Mouse (Mus musculus) layer of hippocampus, postnatal 14 days (tissue): Measurements from ENCODE around the gene Fblim1. TPM values are rescaled to one million over a fixed set of nuclear protein-coding genes. Genes with fewer than 3 reads are reported as not detected.

Experiments used
- DNase-seq, 2 experiments: peaks; one replicate each; pipeline ENCODE4 v3.0.0; 2021 to 2022; ENCODE audit warnings: low spot score in 2 of 2, mixed read lengths in 1 of 2
- long read RNA-seq, 2 experiments: library from polyadenylated mRNA; stranded (forward); transcript quantifications; one replicate each; pipeline ENCODE4 v2.0.0; 2021
- total RNA-seq, 2 experiments: library from RNA; stranded (reverse); gene quantifications; 2 replicates each; pipeline ENCODE4 v1.2.3; 2021

Gene Fblim1
- 1 to 10 TPM; 2.4 TPM for total RNA-seq
- long read RNA-seq, experiment 1, partial matches to known transcripts: 2 of 5 reads
- long read RNA-seq, experiment 1, other reads (novel, unspliced or antisense): 2 of 5 reads
- long read RNA-seq, experiment 2: 0 reads

DNA sequence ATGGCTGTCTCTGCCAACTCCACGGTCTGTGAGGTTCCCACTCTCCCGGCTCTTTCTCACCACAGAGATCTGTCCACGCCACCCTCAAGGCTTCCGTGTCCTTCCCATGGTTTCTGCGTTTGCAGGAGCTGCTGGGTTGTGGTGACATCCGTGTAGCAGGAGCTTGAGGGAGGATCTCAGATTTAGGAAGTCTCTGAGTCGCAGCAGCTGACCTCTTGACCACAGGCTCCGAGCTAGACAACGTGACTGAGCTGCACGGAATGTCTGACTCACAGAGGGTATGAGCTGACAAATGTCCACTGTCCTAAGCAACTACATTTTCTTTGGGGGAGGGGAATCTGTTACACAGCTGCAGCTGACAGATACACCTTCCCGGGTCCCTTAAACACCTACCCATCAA, at the start of gene Fblim1:
TSS of gene Fblim1 (minus strand) at position 236 of the 400 bp plus-strand sequence.
- no peak for DNase-seq

DNA sequence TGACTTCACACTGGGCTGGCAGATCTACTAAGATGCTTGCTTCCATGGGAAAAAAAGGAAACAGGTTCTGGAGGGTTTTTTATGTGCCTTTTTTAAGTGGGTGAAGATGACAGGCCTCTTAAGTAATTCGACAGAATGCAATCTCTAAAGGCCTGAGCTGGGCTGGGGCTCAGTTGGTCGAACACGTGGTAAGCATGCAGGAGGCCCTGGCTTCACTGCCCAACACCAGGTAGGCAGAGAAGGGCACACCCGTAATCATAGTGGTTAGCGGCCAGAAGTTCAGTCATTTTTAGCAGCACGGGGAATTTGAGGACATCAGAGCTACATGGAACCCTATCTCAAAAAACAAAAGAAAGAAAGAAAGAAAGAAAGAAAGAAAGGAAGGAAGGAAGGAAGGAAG, 48.6 kb upstream of the Fblim1 start:
- DNase-seq: no peak

DNA sequence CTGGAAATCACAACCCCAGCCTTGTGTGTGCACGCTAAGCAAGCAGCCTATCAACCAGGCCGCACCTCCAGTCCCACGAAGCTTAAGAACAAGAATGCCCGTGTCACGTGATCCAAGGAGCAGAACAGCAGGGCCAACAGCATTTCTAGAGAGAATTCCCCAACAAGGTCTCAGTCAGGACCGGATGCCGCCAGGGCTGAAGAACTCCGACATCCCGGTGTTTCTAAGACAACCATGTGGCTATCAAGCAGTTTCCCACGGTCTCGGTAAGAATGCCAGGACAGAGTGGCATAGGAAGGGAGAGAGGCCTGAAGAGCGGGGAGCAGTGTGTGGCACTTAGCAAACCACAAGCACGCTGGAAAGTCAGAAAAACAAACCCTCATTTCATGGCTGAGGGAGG, 47.9 kb upstream of the Fblim1 start:
- no peak for DNase-seq

DNA sequence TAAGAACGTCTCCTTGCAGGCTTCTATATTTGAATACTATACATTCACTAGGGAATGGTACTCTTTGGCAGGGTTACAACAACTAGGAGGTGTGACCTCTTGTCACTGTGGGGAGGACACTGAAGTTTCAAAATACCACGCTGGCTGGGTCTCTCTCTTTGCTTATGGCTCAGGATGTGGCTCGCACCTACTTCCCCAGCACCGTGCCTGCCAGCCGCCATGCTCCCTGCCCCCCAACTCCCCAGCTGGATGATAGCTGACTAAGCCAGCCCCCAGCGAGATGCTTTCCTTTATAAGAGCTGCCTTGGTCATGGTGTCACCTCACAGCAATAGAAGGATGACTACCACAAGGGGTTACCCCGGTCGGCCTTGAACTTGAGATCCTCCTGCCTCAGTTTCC, 47.1 kb upstream of the Fblim1 start:
- no peak for DNase-seq

DNA sequence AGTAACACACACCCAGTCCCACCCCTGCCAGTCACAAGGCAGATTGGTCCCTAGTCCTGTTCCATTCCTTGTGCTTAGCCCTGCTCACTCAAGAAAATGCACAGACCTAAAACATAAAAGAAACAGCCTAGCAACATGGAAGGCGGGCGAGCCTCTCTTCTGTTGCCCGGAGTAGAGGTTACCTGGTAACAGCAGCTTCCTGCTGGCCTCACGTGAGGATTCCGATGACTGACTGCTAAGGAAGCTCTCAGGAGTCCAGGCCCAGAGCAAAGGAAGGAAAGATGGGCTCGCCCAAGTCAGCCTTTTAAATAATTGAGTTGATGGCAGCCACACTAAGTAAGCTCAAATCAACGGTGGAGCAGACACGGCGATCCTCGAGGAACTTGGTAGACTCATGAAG, 46.0 kb upstream of the Fblim1 start:
- no peak for DNase-seq

DNA sequence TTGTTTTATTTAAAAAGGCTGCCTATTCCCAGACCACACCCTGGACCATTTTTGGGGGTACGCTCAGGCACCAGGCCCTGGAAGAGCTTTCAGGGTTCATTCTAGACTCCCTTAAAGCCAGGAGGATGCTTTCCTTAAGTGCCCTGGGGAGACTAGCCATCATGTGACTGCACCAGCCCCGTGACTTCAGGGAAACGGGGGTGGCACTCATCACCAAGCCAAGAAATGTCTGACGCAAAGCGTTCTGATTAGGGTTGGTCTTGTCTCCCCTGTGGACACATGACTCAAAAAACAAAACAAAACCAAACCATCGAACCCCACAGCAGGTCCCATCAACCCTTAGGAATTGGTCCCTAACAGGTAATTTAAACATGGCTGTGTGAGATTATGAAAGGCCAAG, 45.4 kb upstream of the Fblim1 start:
- no peak for DNase-seq

DNA sequence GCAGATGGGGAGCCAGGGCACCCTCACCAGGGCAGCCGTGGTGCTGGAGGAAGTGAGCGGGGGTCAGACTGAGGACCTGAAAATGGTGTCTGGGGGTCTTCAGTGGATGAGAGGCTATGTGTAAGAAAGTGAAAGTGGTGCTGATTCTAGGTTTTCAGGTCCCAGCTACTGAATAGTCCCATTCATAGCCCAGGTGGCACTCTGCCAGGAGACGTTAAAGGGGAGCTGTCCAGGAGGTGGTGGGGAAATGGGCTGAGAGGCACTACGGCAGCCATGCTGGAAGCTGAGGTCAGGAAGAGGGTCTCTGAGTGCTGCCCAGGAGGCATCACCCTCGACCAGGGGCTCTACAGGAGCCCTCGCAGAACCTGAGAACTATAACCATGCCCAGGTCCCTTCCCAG, 43.3 kb upstream of the Fblim1 start:
- DNase-seq: peak in 1 of 2 experiments; percentile 47

DNA sequence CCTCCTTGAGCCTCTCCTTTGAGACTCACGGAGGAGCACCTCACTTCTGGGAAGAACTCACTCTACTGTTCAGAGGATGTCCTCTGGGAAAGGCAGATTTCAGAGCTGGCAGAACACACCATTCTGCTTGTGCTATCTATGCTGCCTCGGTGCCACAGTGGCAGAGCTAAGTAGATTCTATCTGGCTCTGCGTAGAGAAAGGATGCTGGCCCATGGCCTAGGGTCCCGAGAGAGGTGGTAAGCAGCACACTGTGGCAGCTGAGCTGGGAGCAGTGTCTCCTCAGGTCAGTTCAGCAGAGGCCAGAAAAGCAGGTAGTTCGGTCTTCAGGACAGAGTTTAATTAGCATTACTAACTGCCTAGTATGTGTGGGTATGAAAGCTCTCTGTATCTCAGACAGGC, 42.4 kb upstream of the Fblim1 start:
- DNase-seq: no peak

DNA sequence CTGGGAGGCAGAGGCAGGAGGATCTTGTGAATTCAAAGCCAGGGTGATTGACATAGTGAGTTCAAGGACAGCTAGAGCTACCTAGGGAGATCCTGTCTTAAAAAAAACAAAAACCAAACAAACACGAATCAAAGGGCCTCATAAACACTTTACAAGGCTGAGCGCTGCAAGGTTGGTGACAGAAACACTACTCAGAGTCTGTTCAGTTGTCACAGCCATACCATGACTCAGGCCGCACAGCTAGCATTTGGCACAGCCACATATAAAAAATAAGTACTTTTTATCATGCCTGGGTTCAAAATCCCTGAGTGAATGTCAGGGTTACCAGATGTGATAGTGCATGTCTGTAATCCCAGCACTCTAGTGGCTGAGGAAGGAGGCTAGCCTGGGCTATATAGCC, 41.3 kb upstream of the Fblim1 start:
- DNase-seq: no peak

DNA sequence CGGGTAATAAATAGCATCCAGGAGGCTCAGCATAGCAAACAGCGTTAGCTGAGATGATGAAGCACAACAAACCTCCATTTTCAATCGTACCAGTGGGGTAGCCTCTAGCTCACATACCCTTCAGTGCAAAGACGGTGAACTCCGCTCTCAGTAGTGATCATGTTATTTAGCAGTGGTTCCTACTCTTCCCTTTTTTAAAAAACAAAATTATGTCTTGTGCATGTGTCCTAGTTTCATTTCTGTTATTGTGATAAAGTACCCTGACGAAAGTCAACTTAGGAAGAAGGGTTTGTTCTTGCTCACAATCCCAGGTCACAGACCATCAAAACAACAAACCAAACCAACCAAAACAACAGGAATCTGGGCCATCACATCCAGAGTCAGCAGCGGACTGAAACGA, 40.1 kb upstream of the Fblim1 start:
- DNase-seq: no peak

DNA sequence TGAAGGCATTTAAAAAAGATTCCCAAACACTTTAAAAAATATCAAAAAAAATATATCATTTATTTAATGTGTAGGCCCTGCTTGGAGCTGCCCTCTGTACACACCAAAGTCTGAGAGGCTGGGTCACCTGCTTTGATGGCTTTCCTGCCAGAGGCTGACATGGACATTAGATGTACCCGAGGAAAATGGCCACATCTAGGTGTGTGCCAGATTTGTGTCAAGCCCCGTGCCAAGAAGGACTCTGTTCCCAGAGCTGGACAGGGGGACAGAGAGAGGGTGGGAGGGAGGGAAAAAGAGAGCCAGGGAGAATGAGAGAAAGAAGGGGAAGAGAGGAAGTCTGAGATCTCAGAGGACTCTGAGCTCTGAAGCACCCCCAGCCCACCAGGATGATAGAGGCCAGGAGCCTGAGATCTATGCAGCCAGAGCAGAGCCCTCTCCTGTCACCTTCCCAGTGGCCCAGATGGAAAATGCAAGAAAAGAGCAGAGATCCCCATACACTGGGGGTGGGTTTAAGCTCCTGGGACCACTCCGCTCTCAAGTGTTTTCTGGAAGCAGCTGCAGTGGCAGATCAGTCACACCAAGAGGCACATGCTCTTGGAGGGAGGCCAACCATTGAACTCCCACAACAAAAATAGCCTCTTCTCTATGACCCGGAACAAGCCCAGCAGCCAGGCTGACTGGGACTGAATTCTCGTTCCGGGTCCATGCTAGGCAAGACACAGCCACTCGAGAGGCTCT, 37.4 kb upstream of the Fblim1 start:
- DNase-seq: peak in 1 of 2 experiments; percentile 69

DNA sequence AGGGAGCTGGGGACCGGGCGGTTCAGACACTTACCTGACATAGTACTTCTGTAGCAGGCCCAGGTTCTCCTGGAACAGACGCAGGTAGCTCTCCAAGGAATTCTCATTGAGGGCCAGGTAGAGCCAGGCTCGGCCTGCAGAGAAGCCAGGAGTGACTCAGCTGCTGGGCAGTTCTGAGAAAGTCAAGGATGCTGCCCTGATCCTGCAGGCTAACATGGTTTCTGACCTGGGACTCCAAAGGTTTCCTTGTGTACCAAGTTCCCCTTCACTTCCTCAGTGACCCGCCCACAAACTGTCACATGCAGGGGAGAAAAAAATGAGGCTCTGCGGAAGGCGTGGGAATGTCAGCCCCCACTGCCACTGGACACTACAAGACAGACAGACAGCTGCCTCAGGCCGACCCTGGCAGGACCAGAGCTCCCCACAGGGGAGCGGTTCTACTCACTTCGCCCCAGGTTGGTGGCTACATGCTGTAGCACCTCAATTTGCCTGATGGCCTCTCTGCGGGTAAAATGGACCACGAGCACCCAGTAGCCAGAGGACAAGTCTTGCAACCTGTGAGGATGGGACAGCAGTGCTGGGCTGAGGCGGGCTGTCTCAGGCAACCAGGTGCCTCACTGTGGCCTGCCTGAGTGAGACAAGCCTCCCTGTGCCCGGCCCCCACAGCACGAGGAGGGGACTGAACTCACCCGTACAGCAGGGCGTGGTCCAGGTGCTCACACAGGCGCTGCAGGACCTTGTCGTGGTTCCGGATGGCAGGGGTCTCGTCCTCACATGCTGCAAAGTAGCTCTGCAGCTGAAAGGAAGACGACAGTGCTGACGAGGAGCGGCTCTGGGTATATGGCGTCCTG, 36.3 kb upstream of the Fblim1 start:
- no peak for DNase-seq

DNA sequence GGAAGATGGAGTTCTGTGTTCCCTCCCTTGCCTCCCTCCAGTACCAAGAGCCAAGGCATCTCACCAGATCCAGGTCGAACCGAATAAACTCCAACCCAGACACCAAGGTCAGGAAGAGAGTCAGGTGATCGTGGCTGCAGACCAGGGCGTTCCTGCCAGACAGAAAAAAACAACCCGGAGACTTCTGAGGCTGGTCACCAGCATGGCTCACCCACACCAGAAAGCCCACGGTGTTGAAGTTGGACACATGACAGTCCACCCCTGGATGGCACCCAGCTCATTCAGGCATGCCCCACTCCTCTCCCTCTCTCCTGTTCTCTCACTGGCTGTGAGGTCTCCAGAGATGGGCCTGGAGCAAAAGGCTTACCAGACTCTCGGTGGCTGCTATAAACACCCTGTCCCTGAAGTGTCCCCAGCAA, 35.5 kb upstream of the Fblim1 start:
- no peak for DNase-seq

DNA sequence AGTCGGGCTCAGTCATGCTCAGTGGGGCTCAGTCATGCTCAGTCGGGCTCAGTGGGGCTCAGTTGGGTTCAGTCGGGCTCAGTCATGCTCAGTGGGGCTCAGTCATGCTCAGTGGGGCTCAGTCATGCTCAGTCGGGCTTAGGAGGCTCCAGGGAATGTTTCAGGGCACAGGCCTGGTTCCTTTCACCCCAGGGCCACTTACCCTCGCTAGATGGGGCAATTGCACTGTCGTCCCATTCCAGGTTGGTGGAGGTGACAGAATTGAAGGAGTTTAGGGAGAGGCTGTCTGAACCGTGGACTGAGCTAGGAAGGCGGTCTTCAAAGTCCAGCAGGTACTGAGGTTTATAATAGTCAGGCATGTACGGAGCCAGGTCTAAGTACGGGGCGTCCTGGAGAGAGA, 33.6 kb upstream of the Fblim1 start:
- DNase-seq: no peak

DNA sequence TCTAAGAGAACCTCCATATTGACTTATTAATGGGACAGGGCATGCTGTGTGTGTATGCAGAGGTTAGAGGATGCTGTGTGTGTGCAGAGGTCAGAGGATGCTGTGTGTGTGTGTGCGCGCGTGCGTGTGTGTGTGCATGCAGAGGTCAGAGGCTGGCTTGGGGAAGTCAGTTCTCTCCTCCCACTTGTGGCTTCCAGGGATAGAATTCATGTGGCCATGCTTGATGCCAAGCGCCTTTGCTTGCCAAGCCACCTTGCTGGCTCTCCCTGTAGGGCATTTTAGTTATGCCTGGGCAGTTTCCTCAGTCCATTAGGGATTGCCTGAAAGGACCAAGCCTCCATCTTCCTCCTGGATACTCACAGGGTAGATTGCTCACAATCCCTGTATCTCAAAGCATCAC, 30.8 kb upstream of the Fblim1 start:
- no peak for DNase-seq

DNA sequence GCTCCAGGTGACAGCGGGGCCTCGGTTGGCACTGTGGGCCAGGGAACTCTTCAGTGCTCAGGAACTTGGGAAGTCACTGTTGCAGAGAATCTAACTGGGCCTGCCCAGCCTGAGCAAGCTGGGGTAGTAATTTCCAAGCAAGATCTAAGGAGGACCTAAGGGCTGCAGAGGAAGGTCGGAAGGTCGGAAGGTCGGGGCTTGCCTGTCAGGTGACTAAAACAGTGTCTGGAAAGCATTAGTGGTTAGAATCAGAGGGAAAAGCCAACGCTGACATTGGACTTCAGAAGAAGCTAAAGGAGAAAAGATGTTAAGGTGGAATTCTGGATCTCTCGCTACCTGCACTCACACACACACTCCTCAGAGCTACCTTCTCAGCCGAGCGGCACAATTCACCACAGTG, 30.1 kb upstream of the Fblim1 start:
- DNase-seq: no peak

DNA sequence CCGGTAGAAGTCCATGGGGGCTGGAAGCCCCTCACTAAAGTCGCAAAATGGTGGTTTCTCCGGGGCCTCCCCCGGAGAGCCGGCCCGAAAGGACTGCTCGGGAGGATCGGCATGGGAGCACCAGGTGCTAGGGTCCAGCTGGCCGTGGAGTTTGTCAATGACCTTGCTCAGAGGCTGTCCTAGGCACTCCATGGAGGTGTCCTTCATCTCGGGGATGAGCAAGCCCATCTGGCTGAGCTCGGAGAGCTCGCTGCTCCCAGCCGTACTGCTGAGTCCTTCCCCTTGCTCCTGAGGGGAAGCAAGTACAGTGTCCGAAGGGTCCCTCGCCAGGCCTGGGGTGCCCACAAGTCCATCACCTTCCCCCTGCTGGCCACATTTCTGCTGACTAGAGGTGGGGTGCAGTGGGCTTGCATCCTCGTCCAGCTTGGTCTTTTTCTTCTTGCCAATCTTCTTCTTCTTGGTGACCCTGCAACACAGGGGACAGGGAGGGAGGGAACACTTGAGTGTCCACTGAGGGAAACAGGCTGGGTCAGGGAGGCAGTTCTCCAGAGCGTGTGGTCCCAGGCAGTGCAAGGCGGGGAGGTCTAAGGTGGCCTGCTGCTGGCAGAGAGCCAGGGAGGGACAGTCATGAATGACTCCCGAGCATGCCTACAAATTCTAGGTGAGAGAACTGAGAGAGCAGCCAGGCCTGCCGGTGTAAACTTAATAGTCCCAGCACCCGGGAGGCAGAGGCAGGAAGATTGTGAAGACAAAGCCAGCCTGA, 26.4 kb upstream of the Fblim1 start:
- DNase-seq: no peak

DNA sequence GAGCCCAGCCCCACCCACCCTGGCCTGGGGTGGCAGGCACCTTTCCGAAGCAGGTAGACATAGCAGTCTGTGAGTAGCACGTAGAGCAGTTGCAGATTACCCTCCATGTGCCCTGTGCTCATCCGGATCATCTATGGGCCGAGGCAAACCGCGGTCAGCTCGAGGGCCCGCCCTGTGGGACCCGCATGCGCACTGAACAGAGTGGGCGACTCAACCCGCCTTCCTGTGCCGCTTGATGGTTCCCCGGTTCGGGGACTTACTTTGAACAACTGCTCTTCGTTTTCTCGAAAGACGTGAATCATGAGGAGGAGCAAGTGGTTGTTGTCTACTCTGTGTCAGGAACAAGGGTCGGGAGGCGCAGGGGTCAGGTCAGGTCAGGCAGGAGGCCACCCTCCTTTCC, 25.4 kb upstream of the Fblim1 start:
- no peak for DNase-seq

DNA sequence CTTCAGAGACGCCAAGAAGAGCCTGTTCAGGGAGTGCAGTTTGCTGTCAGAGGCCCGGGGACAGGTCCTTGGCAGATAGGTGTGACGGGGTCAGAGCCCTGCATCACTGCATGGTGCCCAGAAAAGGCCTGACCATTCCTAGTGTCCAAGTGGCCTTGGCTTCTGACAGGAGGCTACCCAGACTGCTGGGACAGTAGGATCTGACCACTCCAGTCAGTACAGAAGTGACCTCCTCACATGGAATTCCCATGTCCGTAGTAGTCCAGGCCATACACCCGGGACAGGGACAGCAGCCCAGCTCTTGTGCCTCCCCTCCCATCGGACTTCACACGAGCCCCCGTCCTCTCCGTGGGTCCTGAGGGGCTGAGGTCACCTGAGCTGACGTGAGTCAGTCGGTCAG, 24.1 kb upstream of the Fblim1 start:
- DNase-seq: no peak

DNA sequence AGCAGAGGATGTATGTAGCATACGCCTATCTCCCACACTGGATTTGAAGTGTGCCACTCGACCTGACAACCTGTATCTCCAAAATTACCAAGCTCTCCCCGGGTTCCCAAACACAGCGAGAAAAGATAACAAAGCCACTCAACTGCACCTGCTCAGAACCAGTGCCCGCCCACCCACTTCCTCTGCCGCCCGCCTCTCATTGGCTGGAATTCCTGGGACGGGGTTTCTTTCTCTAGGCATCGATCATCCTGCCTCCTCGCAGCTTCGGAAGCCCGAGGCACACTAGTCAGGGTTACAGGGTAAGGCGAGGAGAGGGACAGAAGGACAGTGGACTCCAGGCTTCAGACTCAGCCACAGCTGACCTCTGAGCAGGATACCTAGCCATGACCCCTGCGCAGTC, 22.8 kb upstream of the Fblim1 start:
- no peak for DNase-seq

DNA sequence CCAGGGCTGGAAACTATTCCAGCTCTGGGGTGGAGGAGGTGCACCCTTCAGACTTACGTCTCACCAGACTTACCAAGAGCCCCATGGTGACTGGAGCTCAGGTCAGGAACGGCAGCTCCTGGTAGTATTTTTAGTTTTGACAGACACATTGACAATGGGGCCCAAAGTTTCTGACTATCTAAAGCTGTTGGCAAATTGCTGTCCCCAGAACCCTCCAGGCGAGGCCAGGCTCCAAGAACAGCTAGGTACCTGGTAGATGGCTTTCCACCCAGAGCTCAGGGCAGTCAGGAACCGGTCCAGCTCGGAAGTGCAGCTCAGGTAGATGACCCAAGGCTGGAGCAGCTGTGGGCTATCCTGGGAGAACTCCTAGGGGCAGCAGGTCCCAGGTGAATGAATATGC, 21.6 kb upstream of the Fblim1 start:
- DNase-seq: no peak
